Mouse (Mus musculus): ENCODE measurements around the gene Tbx15. TPM values are rescaled to one million over a fixed set of nuclear protein-coding genes. Genes with fewer than 3 reads are reported as not detected.

Tbx15 gene
- polyA plus RNA-seq, 1 experiment from 2014 or later = 0.30 TPM

GRCm38 (mm10) chr3:99387127-99387526, 146.9 kb downstream of the Tbx15 start:
- ATAC-seq (ENCODE audit: low read depth) = no peak
- Histone ChIP-seq H3K4me1 (ENCODE audit: control insufficient read depth, low read depth, low read length) (no peaks in the 10 kb centered on the region), H3K4me2 (ENCODE audit: low read depth, low read length) (no peak overlapping the region), H3K27ac (ENCODE audit: low read length) (no peak overlapping the region), H3K27me3 (ENCODE audit: control insufficient read depth, insufficient read depth, low read depth, low read length) (no peaks in the 10 kb centered on the region), H3K9me3 (replicated peaks; ENCODE audit: control insufficient read depth, low read length) (no peaks in the 10 kb centered on the region), H3K4me3 (ENCODE audit: low read depth, low read length) (no peak overlapping the region), H3K9ac (ENCODE audit: low read depth, low read length) (no peak overlapping the region), H3K36me3 (ENCODE audit: control insufficient read depth, insufficient read depth) (no peaks in the 10 kb centered on the region)
- WGBS (ENCODE audit: insufficient replicate concordance) = 36% methylated on average over 3 of the region's 4 CpGs

Small RNA genes lying within 50 kb of the gene (microRNA-seq; reads per million reads assigned to microRNA genes)
- gene Mir6481 = not detected

Other genes starting within 250 kb of the Tbx15 start
- gene Wars2, start 99.3 kb upstream of the Tbx15 start, polyA plus RNA-seq (2015; fragmentation: Nextera tagmentation; extraction: Ambion mirVana) = 2.3 and 2.5 TPM in 2 replicates